Mouse (Mus musculus) cerebellum, postnatal 10 days (tissue): ENCODE measurements at regions not wholly inside any gene's neighbourhood (a gene's known extent, or its start where the extent isn't known, plus 50 kb on each side); places are given as distances from the start of the nearest gene placed in this dataset.
A peak's percentile ranks its signal among the peaks of the same experiment; 100 is the strongest.
"Not testable (repeated sequence)": the region's sequence is repeated elsewhere in the genome, so short reads cannot be mapped to it uniquely, and the experiment has no call there.

Experiments
- DNase-seq, 2 experiments: peaks; one replicate each; pipeline ENCODE4 v3.0.0; 2021; ENCODE audit warnings: mixed read lengths in 2 of 2

DNA sequence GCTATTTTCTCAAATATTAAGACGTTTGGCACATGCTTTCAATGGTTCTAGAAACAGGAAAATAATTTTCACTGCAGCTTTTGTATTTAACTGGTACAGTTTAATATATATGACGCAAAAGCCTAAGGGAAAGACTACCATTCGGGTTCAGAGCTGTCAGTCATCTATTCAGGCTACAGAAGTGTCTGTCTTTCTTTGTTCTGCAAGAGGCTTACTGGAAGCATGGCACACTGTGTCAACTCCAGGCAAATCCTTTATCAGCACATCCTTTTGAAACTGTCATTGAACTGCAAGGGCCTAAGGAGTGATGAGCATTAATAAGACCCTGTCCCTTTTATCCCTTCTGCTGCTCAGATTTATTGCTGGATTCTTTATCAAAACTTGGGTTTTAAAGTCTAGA lies 303.8 kb upstream of the Gm5152 start:
- not testable (repeated sequence) for DNase-seq

DNA sequence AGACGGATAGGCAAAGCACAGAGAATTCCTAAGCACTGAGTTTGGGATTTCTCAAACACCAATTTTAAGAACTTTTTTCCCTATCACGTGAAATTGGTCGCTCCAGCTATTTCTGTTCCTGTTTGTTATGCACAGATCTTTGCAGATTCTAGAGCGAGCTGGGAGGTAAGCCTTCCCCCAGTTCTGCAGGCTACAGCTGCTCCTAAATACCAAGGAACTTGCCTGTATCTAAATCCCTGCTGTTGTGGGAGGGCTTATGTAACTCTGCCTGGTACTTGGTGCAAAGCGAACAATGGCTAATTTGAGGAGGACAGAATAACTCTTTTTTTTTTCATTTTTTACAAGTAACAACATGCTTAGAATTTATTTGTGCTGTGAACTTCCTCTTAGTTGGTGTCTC lies 316.0 kb upstream of the Gm5152 start:
- no peak for DNase-seq

DNA sequence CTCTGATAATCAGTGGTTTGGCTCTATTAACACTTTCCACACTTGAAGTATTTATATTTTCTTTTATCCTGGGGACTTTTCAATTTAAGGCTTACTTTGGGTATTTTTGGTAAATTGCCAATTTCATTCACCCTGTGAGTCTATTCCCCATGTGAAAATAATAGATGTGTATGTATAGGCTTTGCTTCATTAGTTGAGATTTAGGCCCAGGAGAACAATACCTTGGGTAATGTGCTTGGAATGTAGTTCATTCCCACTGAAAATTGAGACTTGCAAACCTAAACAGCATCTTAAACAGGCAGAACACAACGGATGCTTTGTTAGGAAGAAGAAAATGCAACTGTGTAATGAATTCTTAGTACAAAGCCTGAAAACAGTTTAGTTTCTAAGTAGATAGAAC lies 346.1 kb upstream of the Gm5152 start:
- no peak for DNase-seq

DNA sequence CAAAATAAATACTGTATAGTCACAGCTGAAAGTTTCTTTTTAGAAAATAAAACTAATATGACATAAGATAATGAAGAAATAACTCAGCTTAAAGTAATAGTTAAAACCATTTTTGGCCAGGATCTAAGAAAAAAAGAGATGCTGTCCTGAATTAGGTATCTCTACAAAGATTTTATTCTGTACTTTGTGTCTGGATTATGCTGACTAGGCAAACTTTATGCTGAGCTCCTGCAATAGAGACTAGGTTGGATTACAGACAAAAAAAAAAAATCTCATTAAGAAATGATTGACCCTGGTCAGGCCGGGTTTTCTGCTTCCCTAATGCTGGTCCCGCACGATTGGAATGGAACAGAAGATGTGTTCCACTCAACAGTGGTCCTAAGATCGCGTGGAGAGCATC lies 346.8 kb upstream of the Gm8871 start:
- no peak for DNase-seq

DNA sequence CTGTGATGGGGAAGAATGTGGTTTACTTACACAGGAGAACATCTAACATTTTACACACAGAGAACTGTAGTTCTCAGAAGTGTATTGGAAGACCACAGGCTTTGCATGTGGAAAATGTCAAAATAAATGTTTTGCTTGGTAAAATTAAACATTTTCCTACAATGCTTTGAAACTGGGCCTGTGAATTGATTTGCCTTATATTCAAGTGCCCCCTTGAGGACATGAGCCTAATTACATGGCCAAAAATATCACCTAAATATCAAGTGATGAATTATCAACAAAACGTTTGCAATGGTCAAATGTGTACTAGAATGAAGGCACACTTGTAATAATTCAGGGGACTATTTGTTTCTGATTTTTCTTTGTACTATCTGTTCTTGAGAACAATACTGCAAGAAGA lies 314.4 kb upstream of the Gm8871 start:
- peak; percentile 37 to 60 for DNase-seq

DNA sequence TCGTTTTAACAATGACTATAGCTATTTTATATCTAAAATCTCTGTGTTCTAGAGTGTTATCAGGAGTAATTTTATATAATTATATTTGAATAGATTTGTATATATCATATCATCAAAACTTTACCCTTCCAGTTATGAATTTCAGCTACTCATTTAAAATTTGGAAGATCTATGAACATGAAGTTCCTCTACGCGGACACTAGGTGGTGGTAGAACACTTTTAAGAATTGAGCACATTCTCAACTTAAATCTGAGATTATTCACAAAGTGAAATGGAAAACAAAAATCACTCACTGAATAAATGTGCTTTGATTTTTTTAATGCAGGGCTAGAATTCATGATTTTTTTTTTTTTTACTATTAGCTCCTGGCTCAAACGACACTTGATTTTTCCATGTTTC lies 299.5 kb upstream of the Gm8871 start:
- peak; percentile 19 to 56 for DNase-seq

DNA sequence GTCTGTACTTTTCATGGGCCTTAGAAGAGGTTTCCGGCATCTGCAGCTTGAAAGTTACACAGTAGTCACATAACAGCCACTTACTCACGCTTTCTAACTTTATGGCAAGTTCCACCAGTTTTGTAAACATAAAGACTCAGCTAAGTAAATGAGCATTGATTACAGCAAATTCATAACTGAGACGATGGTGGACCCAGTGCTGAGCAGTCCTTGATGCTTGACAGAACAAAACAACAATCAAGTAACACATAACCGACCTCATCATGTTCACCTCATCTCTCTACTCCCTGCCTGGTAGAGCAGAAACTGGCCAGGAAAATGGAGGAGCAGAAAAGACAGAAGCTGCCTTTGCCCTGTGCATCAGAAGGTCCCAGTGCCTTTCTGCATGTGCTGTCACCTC lies 284.3 kb upstream of the Gm8871 start:
- DNase-seq: no peak

DNA sequence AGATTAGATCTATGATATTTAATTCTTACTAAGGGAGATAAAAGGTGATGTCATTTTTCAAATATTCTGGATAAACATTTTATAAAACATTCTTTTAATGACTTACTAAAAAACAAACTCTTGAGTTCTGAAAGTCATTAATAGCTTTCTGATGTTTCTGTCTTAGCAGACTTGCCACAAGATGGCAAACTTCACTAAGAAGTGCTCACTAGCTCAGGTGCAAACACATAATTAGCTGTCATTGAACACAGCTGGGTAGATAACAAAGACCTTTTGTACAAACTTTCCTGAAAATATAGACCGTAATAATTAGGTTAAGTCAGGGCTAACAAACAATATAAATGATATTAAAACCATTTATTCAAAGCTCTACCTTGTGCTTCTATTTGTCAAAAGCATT lies 273.4 kb upstream of the Gm8871 start:
- DNase-seq: peak; percentile 8 to 20

DNA sequence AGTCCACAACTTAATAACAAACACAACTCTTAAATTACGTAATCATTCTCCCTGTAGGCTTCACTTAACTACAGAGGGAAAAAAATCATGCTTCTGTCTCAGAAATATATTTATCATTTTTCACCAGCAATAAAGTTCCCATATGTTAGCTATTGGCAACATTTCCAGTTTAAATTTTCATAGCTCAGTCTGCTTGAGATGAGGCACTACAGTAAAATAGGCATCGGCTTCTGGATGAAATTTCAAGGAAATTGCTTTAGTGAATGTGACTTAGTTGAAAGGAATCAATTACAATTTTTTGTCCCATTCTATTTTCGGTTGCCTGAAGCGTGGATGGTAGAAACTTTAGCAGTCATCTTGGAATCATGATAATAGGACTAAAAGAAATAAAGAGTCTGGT lies 262.1 kb upstream of the Gm8871 start:
- no peak for DNase-seq

DNA sequence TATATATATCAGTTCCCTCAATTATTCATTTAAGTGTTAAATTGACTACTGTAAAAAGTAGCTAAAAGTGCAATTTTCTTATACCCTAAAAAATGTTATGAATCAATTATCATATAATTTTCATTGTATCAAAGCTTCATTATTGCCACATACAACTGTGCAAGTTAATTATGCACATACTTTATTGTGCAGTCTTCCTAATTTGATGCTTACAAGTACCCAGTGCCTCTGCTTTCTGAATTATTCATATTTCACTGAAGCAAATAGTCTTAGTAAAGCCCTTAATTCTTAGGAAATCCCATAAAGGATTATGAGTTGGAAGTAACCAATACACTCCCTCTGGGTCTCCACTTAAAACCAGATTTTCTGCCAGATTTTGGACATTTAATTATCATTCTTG lies 220.5 kb upstream of the Gm8871 start:
- no peak for DNase-seq

DNA sequence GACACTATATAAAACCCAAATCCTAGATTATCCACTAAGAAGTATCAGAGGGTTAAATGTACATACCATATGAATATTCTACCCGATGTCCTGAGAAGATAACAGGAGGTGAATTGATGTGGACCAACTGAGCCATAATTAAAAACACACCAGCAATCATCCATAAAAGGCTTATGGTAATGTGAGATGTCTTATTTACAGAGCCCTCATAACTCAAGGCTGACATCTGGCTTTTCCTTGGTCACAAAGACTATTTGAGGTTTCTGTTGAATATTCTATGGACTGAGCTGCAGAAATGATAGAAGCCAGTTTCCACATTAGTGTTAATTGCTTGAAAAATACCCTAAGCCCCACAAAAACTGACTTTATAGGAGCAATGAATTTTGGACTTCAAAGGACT lies 198.1 kb upstream of the Gm8871 start:
- no peak for DNase-seq

DNA sequence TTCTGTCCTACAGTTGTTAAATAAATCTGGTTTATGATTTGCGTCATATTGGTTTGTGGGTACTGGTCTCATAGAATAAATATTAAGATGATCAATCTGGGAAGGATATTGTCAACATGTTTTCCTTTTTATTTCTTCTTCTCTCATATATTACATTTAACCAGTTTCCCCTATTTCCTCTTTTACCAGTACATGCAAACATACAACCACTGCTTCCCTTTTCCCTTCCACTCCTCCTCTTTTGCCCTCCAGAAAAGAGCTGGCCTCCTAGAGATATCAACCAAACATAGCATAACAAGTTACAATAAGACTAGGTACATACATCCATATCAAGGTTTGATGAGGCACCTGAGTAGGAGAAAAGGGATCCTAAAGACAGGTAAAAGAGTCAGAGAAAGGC lies 180.1 kb upstream of the Gm8871 start:
- no peak for DNase-seq
